Mouse (Mus musculus) C2C12 (cell line): ENCODE measurements around the gene Klf8.

Experiments
- CEBPB ChIP-seq: IDR thresholded peaks from one replicate; pipeline ENCODE4 v1.6.1; 2011; ENCODE audit warnings: low read depth, mild to moderate bottlenecking, control low read depth, moderate library complexity
- CTCF ChIP-seq: IDR thresholded peaks from one replicate; pipeline ENCODE4 v1.5.1; 2011; ENCODE audit not compliant: control insufficient read depth, insufficient read depth, insufficient read length
- FOSL1 ChIP-seq: IDR thresholded peaks from one replicate; pipeline ENCODE4 v1.8.0; 2011; ENCODE audit warnings: mild to moderate bottlenecking, low read length; ENCODE audit not compliant: poor library complexity, insufficient read depth, severe bottlenecking
- MAX ChIP-seq: IDR thresholded peaks from one replicate; pipeline ENCODE4 v1.6.1; 2011; ENCODE audit warnings: mild to moderate bottlenecking, control low read depth
- MYOD1 ChIP-seq: IDR thresholded peaks from one replicate; pipeline ENCODE4 v1.6.1; 2011; ENCODE audit warnings: low read depth; ENCODE audit not compliant: control insufficient read depth, insufficient read length
- USF1 ChIP-seq: IDR thresholded peaks from one replicate; pipeline ENCODE4 v1.6.1; 2011; ENCODE audit warnings: low read depth, mild to moderate bottlenecking, control low read depth, moderate library complexity

DNA sequence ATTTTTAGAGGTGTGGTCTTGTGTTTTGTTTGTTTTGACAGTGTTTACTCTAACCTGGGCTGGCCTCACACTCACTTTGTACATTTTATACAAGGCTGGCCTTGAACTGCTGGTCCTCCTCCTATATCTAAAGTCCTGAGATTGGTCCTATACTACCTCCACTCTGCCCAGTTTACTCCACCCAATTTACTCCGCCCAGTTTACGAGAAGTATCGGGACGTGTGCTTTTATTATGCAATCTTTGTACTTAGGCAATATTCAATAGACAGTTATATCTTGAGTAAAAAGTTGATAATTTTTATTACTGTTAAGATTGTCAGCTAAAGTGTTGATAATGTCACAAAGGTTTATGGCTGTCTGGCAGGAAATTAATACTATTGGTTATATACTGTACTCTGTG is 74.1 kb downstream of the Klf8 start:
- TF ChIP-seq USF1 (no peak), CTCF (no peak), MAX (no peak), FOSL1 (no peak), MYOD1 (no peak), CEBPB (no peak)
